ENCODE assay signal across 10 mouse cellular contexts in genomic region chr5:106453886-106454321, GRCm38 (mm10). TPM values are rescaled to one million over a fixed set of nuclear protein-coding genes. Genes with fewer than 3 reads are reported as not detected.
DNase-seq lines count a peak whose midpoint lies in the region; ATAC-seq lines count a peak whose summit lies in the region.
"Had no signal": no experiment of that assay in that cellular context is flagged by ENCODE, and none has a peak within 500 bp of the region (broad histone marks: within the 10 kb centered on the region; RNA-seq: fewer than 3 reads in every experiment).

No protein-coding gene starts in this region.

- H3K4me2 ChIP-seq in forebrain, embryonic 12.5 days, result peak overlapping the region; percentile 47
- H3K4me2 ChIP-seq in limb, embryonic 15.5 days, result peak overlapping the region; percentile 2; the same call in 1 of the 2 replicates

- H3K27ac ChIP-seq in forebrain, embryonic 12.5 days, result peak overlapping the region; percentile 80
- no peak overlapping the region for H3K27ac ChIP-seq in limb, embryonic 15.5 days

- H3K36me3 ChIP-seq in forebrain, embryonic 12.5 days (replicated peaks), result no peaks in the 10 kb centered on the region
- H3K36me3 ChIP-seq in limb, embryonic 15.5 days, result no peaks in the 10 kb centered on the region

- peak overlapping the region; percentile 59 for H3K9ac ChIP-seq in forebrain, embryonic 12.5 days
- H3K9ac ChIP-seq in limb, embryonic 15.5 days, result no peak overlapping the region

- peak; percentile 75 for DNase-seq in cerebellum, adult 11-12 months
- DNase-seq in cerebellum, adult 11 months, result no peak
- DNase-seq in ES-CJ7 (ENCODE audit: low read depth, low spot score) (peak; percentile 76), adipocyte (ENCODE audit: low spot score) (no peak)
- no peak for DNase-seq in gastrocnemius, postnatal 4 days (ENCODE audit: low spot score in 2 of 2)
- no peak for DNase-seq in ovary, postnatal 10 days (ENCODE audit: low spot score)
- DNase-seq: thymus, postnatal 36 days had no signal

- peaks cover 92% of the 10 kb centered on the region for H3K27me3 ChIP-seq in forebrain, embryonic 12.5 days
- peaks cover 92% of the 10 kb centered on the region for H3K27me3 ChIP-seq in limb, embryonic 15.5 days

- no peaks in the 10 kb centered on the region for H3K9me3 ChIP-seq in forebrain, embryonic 12.5 days
- no peaks in the 10 kb centered on the region for H3K9me3 ChIP-seq in limb, embryonic 15.5 days

- H3K4me3 ChIP-seq in forebrain, embryonic 12.5 days (replicated peaks), result peak overlapping the region; percentile 38
- H3K4me3 ChIP-seq in limb, embryonic 15.5 days, result peak overlapping the region; percentile 7; the same call in 1 of the 2 replicates

- no peak for ATAC-seq in forebrain, embryonic 12.5 days (ENCODE audit: low FRiP score)
- no peak for ATAC-seq in limb, embryonic 15.5 days (ENCODE audit: insufficient number of reproducible peaks, low FRiP score, low TSS enrichment, low read depth)

- WGBS in forebrain, embryonic 12.5 days, result under 1% methylated on average over 13 of the region's 13 CpGs
- under 1% methylated on average over 13 of the region's 13 CpGs for WGBS in limb, embryonic 15.5 days

- peaks cover 36% of the 10 kb centered on the region for H3K4me1 ChIP-seq in forebrain, embryonic 12.5 days
- peaks cover 34% of the 10 kb centered on the region for H3K4me1 ChIP-seq in limb, embryonic 15.5 days

RNA-seq across cellular contexts. Expression of gene Barhl2, which starts 4.1 kb away (rescaled TPM):
- 6.2 and 7.6 TPM in 2 replicates for polyA plus RNA-seq in forebrain, embryonic 12.5 days (2016; fragmentation: Nextera tagmentation; extraction: Ambion mirVana)
- not detected in 2 replicates for polyA plus RNA-seq in limb, embryonic 15.5 days (2015; fragmentation: Nextera tagmentation; extraction: Ambion mirVana)
- not detected for total RNA-seq in gastrocnemius, postnatal 4 days (2021)
- polyA plus RNA-seq: gonadal fat pad, adult 2 months had no signal

Comparison
In these comparisons a context has a peak if more than half of its experiments do, and no peak if none do; other contexts are left out.
1. DNase-seq: peak in cerebellum, adult 11-12 months (single experiment) and ES-CJ7 (single experiment); none in cerebellum, adult 11 months (single experiment), gastrocnemius, postnatal 4 days (0 of 2), adipocyte (single experiment) and ovary, postnatal 10 days (single experiment).